Mouse (Mus musculus) ES-Bruce4 (cell line): ENCODE measurements around the gene Tcf7. TPM values are rescaled to one million over a fixed set of nuclear protein-coding genes. Genes with fewer than 3 reads are reported as not detected.

Source experiments
- H3K27ac ChIP-seq: 2 replicates; pipeline ENCODE4 v1.5.1; 2012; ENCODE audit warnings: low read length, inconsistent platforms; ENCODE audit not compliant: insufficient read depth
- H3K27me3 ChIP-seq: 2 replicates; pipeline ENCODE4 v1.6.1; 2012; ENCODE audit warnings: mild to moderate bottlenecking, low read length, inconsistent platforms; ENCODE audit not compliant: control insufficient read depth, poor library complexity, insufficient read depth, severe bottlenecking
- H3K36me3 ChIP-seq: 2 replicates; pipeline ENCODE4 v1.6.1; 2012; ENCODE audit warnings: inconsistent platforms, mild to moderate bottlenecking, low read length, moderate library complexity; ENCODE audit not compliant: control insufficient read depth, poor library complexity, insufficient read depth, severe bottlenecking
- H3K4me1 ChIP-seq: one replicate; pipeline ENCODE4 v1.8.1; 2011; ENCODE audit warnings: low read length; ENCODE audit not compliant: control insufficient read depth, insufficient read depth
- H3K4me3 ChIP-seq: 2 replicates; pipeline ENCODE4 v1.5.1; 2011; ENCODE audit warnings: low read depth, mild to moderate bottlenecking, low read length
- H3K9ac ChIP-seq: 2 replicates; pipeline ENCODE4 v1.6.1; 2012; ENCODE audit warnings: low read depth, mild to moderate bottlenecking, inconsistent platforms; ENCODE audit not compliant: poor library complexity, severe bottlenecking
- H3K9me3 ChIP-seq: replicated peaks from 2 replicates; pipeline ENCODE4 v1.6.1; 2012; ENCODE audit warnings: mild to moderate bottlenecking, low read length, inconsistent platforms; ENCODE audit not compliant: control insufficient read depth, poor library complexity, insufficient read depth, severe bottlenecking
- CTCF ChIP-seq: IDR thresholded peaks from one replicate; pipeline ENCODE4 v1.8.1; 2011; ENCODE audit warnings: low read depth, low read length
- EP300 ChIP-seq: IDR thresholded peaks from 2 replicates; pipeline ENCODE4 v1.6.1; 2011; ENCODE audit warnings: low read depth, low read length; ENCODE audit not compliant: insufficient read depth
- POLR2A ChIP-seq: IDR thresholded peaks from one replicate; pipeline ENCODE4 v1.8.1; 2011; ENCODE audit warnings: low read length; ENCODE audit not compliant: insufficient read depth
- polyA plus RNA-seq: library from polyadenylated mRNA; stranded (reverse); fragments of >200 nt; gene quantifications from 2 replicates; pipeline ENCODE4 v1.2.4, GENCODE M21; 2011; ENCODE audit warnings: low read depth; ENCODE audit not compliant: missing spikeins, insufficient read depth, insufficient read length

Gene Tcf7
- polyA plus RNA-seq, 1 experiment = 68.6 TPM

DNA sequence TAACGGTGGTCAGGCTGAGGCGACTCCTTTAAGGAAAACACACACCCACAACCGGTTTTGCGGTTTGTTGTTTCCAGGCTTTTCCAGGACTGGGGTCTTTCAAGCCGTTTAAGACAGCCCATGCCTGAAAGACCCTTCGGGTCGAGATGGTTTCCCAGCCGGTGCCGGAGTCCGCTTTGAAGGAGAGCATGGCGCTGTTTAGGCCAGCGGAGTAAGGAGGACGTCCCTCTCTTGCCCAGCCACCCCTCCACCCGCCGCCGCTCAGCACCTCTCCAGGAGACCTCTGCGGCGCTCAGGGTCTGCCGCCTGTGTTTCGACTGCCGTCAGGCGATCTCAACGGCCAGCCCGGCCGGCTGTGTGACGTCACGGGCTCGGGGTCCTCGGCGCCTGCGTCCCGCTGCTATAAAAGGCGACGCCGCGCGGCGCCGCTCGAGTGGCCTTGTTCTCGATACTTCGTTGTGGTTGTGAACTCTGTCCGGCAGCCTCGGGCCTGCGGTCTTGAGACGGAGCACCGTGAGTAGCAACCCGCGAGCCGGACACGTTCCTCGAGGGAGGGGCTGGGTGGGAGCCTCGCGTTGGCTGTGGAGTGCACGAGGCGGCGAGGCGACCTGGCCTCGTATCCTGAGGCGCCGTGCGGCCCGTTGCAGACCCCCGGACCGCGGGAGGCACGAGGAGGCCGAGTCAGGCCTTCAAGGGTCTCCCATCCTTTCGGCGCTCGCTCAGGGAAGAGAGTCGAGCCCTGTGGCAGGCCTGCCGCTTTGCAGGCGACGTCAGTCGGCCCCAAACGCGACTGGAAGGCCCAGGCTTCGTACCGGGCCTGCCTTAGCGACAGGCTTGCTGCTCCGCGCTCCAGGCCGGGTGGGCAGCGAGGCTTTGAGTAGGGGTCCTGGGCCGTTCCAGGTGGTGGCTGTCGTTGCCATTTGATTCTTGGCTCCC is 50.9 kb downstream of the Tcf7 start, which contains the start of gene Skp1a:
TSS of gene Skp1a (plus strand) at position 390 of the 936 bp plus-strand sequence.
- peak within 1 kb of the TSS; percentile 73 for H3K27ac ChIP-seq
- peak within 1 kb of the TSS; percentile 93 for H3K4me3 ChIP-seq
- no peaks in the 10 kb centered on the region for H3K27me3 ChIP-seq
- peak within 1 kb of the TSS; percentile 88 for H3K9ac ChIP-seq
- TF ChIP-seq POLR2A (peak; percentile 95), CTCF (no peak), EP300 (0 out of 2 replicates have a peak, but pooled peaks have one; percentile 34)
- H3K36me3 ChIP-seq = peaks cover 15% of the 10 kb centered on the region; the same call in 1 of the 2 replicates
- no peaks in the 10 kb centered on the region for H3K9me3 ChIP-seq
- H3K4me1 ChIP-seq = peaks cover 6% of the 10 kb centered on the region

DNA sequence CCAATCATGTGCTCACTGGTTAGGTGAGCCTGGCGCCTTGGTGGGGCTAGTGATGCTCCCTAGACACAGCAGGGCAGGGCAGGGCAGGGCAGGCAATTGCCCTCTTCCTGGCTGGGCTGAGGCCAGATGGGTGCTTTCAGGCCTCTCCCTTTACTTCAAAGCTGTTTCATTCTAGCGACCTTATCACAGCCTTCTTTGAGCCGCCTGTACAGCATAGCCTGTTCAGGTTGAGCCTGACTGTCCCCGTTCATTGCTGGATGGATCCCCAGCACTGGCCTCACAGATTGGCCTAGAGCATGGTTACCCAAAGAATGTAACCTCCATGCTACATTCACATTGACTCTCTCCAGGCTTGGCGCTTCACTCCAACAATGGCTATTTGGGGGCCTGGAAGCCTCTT is 52.1 kb downstream of the Tcf7 start:
- H3K27me3 ChIP-seq = no peaks in the 10 kb centered on the region
- H3K9me3 ChIP-seq = no peaks in the 10 kb centered on the region
- peak overlapping the region; percentile 88 for H3K9ac ChIP-seq
- peak overlapping the region; percentile 3 for H3K4me3 ChIP-seq
- peak overlapping the region; percentile 33 for H3K27ac ChIP-seq
- H3K4me1 ChIP-seq = peaks cover 7% of the 10 kb centered on the region
- H3K36me3 ChIP-seq = peaks cover 4% of the 10 kb centered on the region; the same call in 1 of the 2 replicates
- TF ChIP-seq CTCF (no peak), EP300 (no peak)

DNA sequence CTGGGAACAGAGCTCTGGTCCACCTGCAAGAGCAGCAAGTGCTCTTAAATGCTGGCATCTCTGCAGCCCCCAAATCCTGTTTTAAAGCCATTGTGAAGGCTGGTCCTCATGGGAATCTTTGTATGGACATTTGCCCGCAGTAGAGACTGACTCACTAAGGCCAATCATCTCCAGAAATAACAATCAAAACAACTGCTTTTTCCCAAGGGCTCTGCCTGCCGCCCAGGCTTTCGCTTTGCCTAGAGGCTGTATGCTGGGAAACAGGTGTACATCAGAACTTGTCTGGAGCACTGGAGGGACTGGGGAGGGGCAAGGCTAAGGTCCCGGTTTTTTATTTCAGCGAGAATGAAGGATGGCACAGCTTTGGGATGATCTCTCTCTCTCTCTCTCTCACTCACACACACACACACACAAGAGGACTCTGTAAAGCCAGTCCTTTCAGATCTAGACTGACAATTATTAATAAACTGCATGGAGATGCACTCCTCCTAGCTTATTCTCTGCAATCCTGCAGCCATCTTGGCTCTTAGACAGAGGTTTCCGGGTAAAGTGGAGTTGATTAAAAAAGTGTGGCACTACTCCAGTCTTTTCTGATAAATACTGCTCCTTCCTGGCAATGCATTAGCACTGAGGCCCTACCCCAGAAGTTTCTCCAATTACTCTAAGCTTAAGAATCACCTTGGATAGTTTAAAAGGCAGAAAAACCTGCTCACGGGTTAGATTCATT is 53.9 kb downstream of the Tcf7 start:
- Histone ChIP-seq H3K4me1 (peaks cover 7% of the 10 kb centered on the region), H3K4me3 (0 out of 2 replicates have a peak overlapping the region, but pooled peaks have one; percentile 10), H3K27ac (peak overlapping the region; percentile 86), H3K27me3 (no peaks in the 10 kb centered on the region), H3K36me3 (no peaks in the 10 kb centered on the region), H3K9me3 (no peaks in the 10 kb centered on the region), H3K9ac (no peak overlapping the region)
- TF ChIP-seq EP300 (0 out of 2 replicates have a peak, but pooled peaks have one; percentile 7), POLR2A (no peak), CTCF (no peak)

GRCm38 (mm10) chr11:52227466-52228226 is 55.2 kb downstream of the Tcf7 start:
- Histone ChIP-seq H3K27me3 (no peaks in the 10 kb centered on the region), H3K36me3 (no peaks in the 10 kb centered on the region), H3K4me3 (peak overlapping the region; percentile 30), H3K4me1 (peaks cover 7% of the 10 kb centered on the region), H3K9ac (peak overlapping the region; percentile 56; the same call in 1 of the 2 replicates), H3K9me3 (no peaks in the 10 kb centered on the region), H3K27ac (peak overlapping the region; percentile 95)
- TF ChIP-seq CTCF (no peak), EP300 (0 out of 2 replicates have a peak, but pooled peaks have one; percentile 38), POLR2A (no peak)

DNA sequence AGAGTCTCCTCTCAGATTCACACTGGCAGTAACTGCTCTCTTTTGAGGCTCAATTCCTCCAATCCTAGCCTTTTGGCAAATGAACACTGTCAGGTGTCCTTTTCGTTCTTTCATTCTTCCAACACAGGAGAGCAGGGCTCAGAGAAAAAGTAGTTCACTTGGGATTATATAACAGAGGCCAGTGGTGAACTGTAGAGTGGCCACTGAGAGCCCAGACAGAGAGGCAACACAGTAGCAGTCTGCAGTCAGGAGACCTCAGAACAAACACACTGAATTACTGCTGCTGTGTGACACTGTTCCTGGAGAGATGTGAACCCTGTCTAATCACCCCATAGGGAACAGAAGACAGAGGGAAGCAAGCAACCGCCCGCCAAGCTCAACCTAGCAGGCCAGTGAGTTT is 55.8 kb downstream of the Tcf7 start:
- TF ChIP-seq CTCF = no peak
- no peak for TF ChIP-seq POLR2A
- Histone ChIP-seq H3K4me3 (no peak overlapping the region; the same call in 1 of the 2 replicates), H3K27me3 (no peaks in the 10 kb centered on the region), H3K9me3 (no peaks in the 10 kb centered on the region), H3K9ac (peak overlapping the region; percentile 56), H3K36me3 (no peaks in the 10 kb centered on the region), H3K27ac (peak overlapping the region; percentile 95), H3K4me1 (peaks cover 7% of the 10 kb centered on the region)
